Mouse (Mus musculus): ENCODE measurements around the gene Rimbp3.
"Not testable (repeated sequence)": the region's sequence is repeated elsewhere in the genome, so short reads cannot be mapped to it uniquely, and the experiment has no call there.

Gene Rimbp3

GRCm38 (mm10) chr16:17220127-17220733 is 11.8 kb downstream of the Rimbp3 start:
- DNase-seq (ENCODE audit: low spot score in 2 of 2), result no peak

- peak; percentile 91 to 99 for DNase-seq (ENCODE audit: low spot score in 2 of 2)
These were observed 13.8 kb downstream of the Rimbp3 start for GRCm38 (mm10) chr16:17222197-17222596.

- DNase-seq (ENCODE audit: low spot score in 2 of 2), result peak in 1 of 2 experiments; percentile 62
These were observed 17.2 kb downstream of the Rimbp3 start for GRCm38 (mm10) chr16:17225584-17225983.

GRCm38 (mm10) chr16:17226496-17226895 is 18.1 kb downstream of the Rimbp3 start:
- no peak for DNase-seq (ENCODE audit: low spot score in 2 of 2)

GRCm38 (mm10) chr16:17231523-17231922 is 23.1 kb downstream of the Rimbp3 start:
- not testable (repeated sequence) for DNase-seq (ENCODE audit: low spot score in 2 of 2)

- peak; percentile 95 to 96 for DNase-seq (ENCODE audit: low spot score in 2 of 2)
These were observed 24.6 kb downstream of the Rimbp3 start, which contains the start of gene Hic2 for GRCm38 (mm10) chr16:17232794-17233701. Hic2 (plus strand) TSS chr16:17233572.

- DNase-seq (ENCODE audit: low spot score in 2 of 2), result no peak
These were observed 25.5 kb downstream of the Rimbp3 start for GRCm38 (mm10) chr16:17233702-17234498.

- no peak for DNase-seq (ENCODE audit: low spot score in 2 of 2)
These were observed 26.1 kb downstream of the Rimbp3 start for GRCm38 (mm10) chr16:17234499-17234895.

GRCm38 (mm10) chr16:17234916-17235665 is 26.7 kb downstream of the Rimbp3 start:
- peak in 1 of 2 experiments; percentile 53 for DNase-seq (ENCODE audit: low spot score in 2 of 2)

GRCm38 (mm10) chr16:17237634-17238033 is 29.2 kb downstream of the Rimbp3 start:
- no peak for DNase-seq (ENCODE audit: low spot score in 2 of 2)

GRCm38 (mm10) chr16:17239409-17239808 is 31.0 kb downstream of the Rimbp3 start:
- no peak for DNase-seq (ENCODE audit: low spot score in 2 of 2)

GRCm38 (mm10) chr16:17243731-17244130 is 35.3 kb downstream of the Rimbp3 start:
- no peak for DNase-seq (ENCODE audit: low spot score in 2 of 2)

GRCm38 (mm10) chr16:17244996-17245395 is 36.6 kb downstream of the Rimbp3 start:
- no peak for DNase-seq (ENCODE audit: low spot score in 2 of 2)

- DNase-seq (ENCODE audit: low spot score in 2 of 2), result no peak
These were observed 39.3 kb downstream of the Rimbp3 start for GRCm38 (mm10) chr16:17247727-17248126.

GRCm38 (mm10) chr16:17249135-17249534 is 40.7 kb downstream of the Rimbp3 start:
- DNase-seq (ENCODE audit: low spot score in 2 of 2), result peak in 1 of 2 experiments; percentile 30

GRCm38 (mm10) chr16:17251539-17251938 is 43.1 kb downstream of the Rimbp3 start:
- DNase-seq (ENCODE audit: low spot score in 2 of 2), result peak; percentile 52 to 71

- no peak for DNase-seq (ENCODE audit: low spot score in 2 of 2)
These were observed 43.8 kb downstream of the Rimbp3 start for GRCm38 (mm10) chr16:17252086-17252726.

GRCm38 (mm10) chr16:17252841-17253240 is 44.4 kb downstream of the Rimbp3 start:
- no peak for DNase-seq (ENCODE audit: low spot score in 2 of 2)

- DNase-seq (ENCODE audit: low spot score in 2 of 2), result no peak
These were observed 45.7 kb downstream of the Rimbp3 start for GRCm38 (mm10) chr16:17254005-17254597.

- DNase-seq (ENCODE audit: low spot score in 2 of 2), result no peak
These were observed 46.9 kb downstream of the Rimbp3 start for GRCm38 (mm10) chr16:17255270-17255669.
